Mouse (Mus musculus) olfactory bulb, adult 2 months (tissue): ENCODE results near the gene Htra3.

Source experiments
- CTCF ChIP-seq: fragments of 200-500 bp; IDR thresholded peaks from 2 replicates; pipeline ENCODE4 v1.5.1; 2012; ENCODE audit warnings: low read depth, mild to moderate bottlenecking, low read length, moderate library complexity; ENCODE audit not compliant: insufficient read depth
- POLR2A ChIP-seq: fragments of 200-500 bp; IDR thresholded peaks from 2 replicates; pipeline ENCODE4 v1.6.1; 2012; ENCODE audit warnings: mild to moderate bottlenecking, low read depth, low read length, moderate library complexity; ENCODE audit not compliant: insufficient read depth

- TF ChIP-seq POLR2A (no peak), CTCF (no peak)
Measured at GRCm38 (mm10) chr5:35670412-35670801, 9.2 kb downstream of the Htra3 start.
